Mouse (Mus musculus): ENCODE measurements around the gene Rora. TPM values are rescaled to one million over a fixed set of nuclear protein-coding genes. Genes with fewer than 3 reads are reported as not detected.

Gene Rora
- polyA plus RNA-seq, 2 experiments, result 4.5 to 10.1 TPM

- Histone ChIP-seq H3K9ac (ENCODE audit: low read depth, low read length, severe bottlenecking) (no peak overlapping the region), H3K27me3 (ENCODE audit: control insufficient read depth, insufficient read depth, low read length) (no peaks in the 10 kb centered on the region), H3K27ac (replicated peaks; ENCODE audit: low read depth, low read length) (no peak overlapping the region), H3K4me3 (replicated peaks; ENCODE audit: low read length) (no peak overlapping the region), H3K4me2 (replicated peaks; ENCODE audit: low read depth, low read length, severe bottlenecking) (no peak overlapping the region), H3K9me3 (ENCODE audit: control insufficient read depth, low read length) (no peaks in the 10 kb centered on the region), H3K4me1 (ENCODE audit: control insufficient read depth, insufficient read depth, low read length) (peaks cover 15% of the 10 kb centered on the region), H3K36me3 (ENCODE audit: control insufficient read depth, insufficient read depth, low read length) (no peaks in the 10 kb centered on the region)
- no peak for TF ChIP-seq POLR2A (IDR thresholded peaks at IDR 0.05; ENCODE audit: borderline replicate concordance, extremely low read depth, insufficient read depth, insufficient read length)
- ATAC-seq (ENCODE audit: low FRiP score, low read depth) (no peak), DNase-seq (ENCODE audit: low spot score) (no peak)
- 89% methylated on average over 3 of the region's 3 CpGs for WGBS
Measured at GRCm38 (mm10) chr9:68696425-68696956, 42.9 kb downstream of the Rora start.

- no peaks in the 10 kb centered on the region for H3K36me3 ChIP-seq (ENCODE audit: control insufficient read depth, insufficient read depth, low read length)
- H3K4me1 ChIP-seq (ENCODE audit: control insufficient read depth, insufficient read depth, low read length), result peaks cover 15% of the 10 kb centered on the region
- ATAC-seq (ENCODE audit: low FRiP score, low read depth), result no peak
- DNase-seq (ENCODE audit: low spot score), result no peak
- H3K27me3 ChIP-seq (ENCODE audit: control insufficient read depth, insufficient read depth, low read length), result no peaks in the 10 kb centered on the region
- H3K27ac ChIP-seq (replicated peaks; ENCODE audit: low read depth, low read length), result no peak overlapping the region
- no peak overlapping the region for H3K9ac ChIP-seq (ENCODE audit: low read depth, low read length, severe bottlenecking)
- WGBS, result 59% methylated on average over 1 of the region's 1 CpGs
- no peak for TF ChIP-seq POLR2A (IDR thresholded peaks at IDR 0.05; ENCODE audit: borderline replicate concordance, extremely low read depth, insufficient read depth, insufficient read length)
- H3K4me3 ChIP-seq (replicated peaks; ENCODE audit: low read length), result no peak overlapping the region
- H3K9me3 ChIP-seq (ENCODE audit: control insufficient read depth, low read length), result no peaks in the 10 kb centered on the region
- no peak overlapping the region for H3K4me2 ChIP-seq (replicated peaks; ENCODE audit: low read depth, low read length, severe bottlenecking)
Measured at GRCm38 (mm10) chr9:68699341-68699740, 45.8 kb downstream of the Rora start.

GRCm38 (mm10) chr9:68699856-68700255, 46.3 kb downstream of the Rora start:
- 44% methylated on average over 4 of the region's 4 CpGs for WGBS
- Histone ChIP-seq H3K4me1 (ENCODE audit: control insufficient read depth, insufficient read depth, low read length) (peaks cover 12% of the 10 kb centered on the region), H3K9ac (ENCODE audit: low read depth, low read length, severe bottlenecking) (no peak overlapping the region), H3K9me3 (ENCODE audit: control insufficient read depth, low read length) (no peaks in the 10 kb centered on the region), H3K36me3 (ENCODE audit: control insufficient read depth, insufficient read depth, low read length) (no peaks in the 10 kb centered on the region), H3K4me3 (replicated peaks; ENCODE audit: low read length) (no peak overlapping the region), H3K4me2 (replicated peaks; ENCODE audit: low read depth, low read length, severe bottlenecking) (no peak overlapping the region), H3K27me3 (ENCODE audit: control insufficient read depth, insufficient read depth, low read length) (no peaks in the 10 kb centered on the region), H3K27ac (replicated peaks; ENCODE audit: low read depth, low read length) (no peak overlapping the region)
- no peak for TF ChIP-seq POLR2A (IDR thresholded peaks at IDR 0.05; ENCODE audit: borderline replicate concordance, extremely low read depth, insufficient read depth, insufficient read length)
- DNase-seq (ENCODE audit: low spot score) (no peak), ATAC-seq (ENCODE audit: low FRiP score, low read depth) (no peak)

- H3K27me3 ChIP-seq (ENCODE audit: control insufficient read depth, insufficient read depth, low read length), result no peaks in the 10 kb centered on the region
- no peak for ATAC-seq (ENCODE audit: low FRiP score, low read depth)
- 60% methylated on average over 5 of the region's 5 CpGs for WGBS
- H3K36me3 ChIP-seq (ENCODE audit: control insufficient read depth, insufficient read depth, low read length), result no peaks in the 10 kb centered on the region
- H3K4me1 ChIP-seq (ENCODE audit: control insufficient read depth, insufficient read depth, low read length), result no peaks in the 10 kb centered on the region
- TF ChIP-seq POLR2A (IDR thresholded peaks at IDR 0.05; ENCODE audit: borderline replicate concordance, extremely low read depth, insufficient read depth, insufficient read length), result no peak
- H3K9ac ChIP-seq (ENCODE audit: low read depth, low read length, severe bottlenecking), result no peak overlapping the region
- no peak overlapping the region for H3K27ac ChIP-seq (replicated peaks; ENCODE audit: low read depth, low read length)
- no peak for DNase-seq (ENCODE audit: low spot score)
- no peak overlapping the region for H3K4me2 ChIP-seq (replicated peaks; ENCODE audit: low read depth, low read length, severe bottlenecking)
- H3K9me3 ChIP-seq (ENCODE audit: control insufficient read depth, low read length), result no peaks in the 10 kb centered on the region
- no peak overlapping the region for H3K4me3 ChIP-seq (replicated peaks; ENCODE audit: low read length)
Measured at GRCm38 (mm10) chr9:68707636-68708035, 54.0 kb downstream of the Rora start.

- no peak overlapping the region for H3K4me3 ChIP-seq (replicated peaks; ENCODE audit: low read length)
- H3K36me3 ChIP-seq (ENCODE audit: control insufficient read depth, insufficient read depth, low read length), result no peaks in the 10 kb centered on the region
- DNase-seq (ENCODE audit: low spot score) (no peak), ATAC-seq (ENCODE audit: low FRiP score, low read depth) (no peak)
- no peaks in the 10 kb centered on the region for H3K9me3 ChIP-seq (ENCODE audit: control insufficient read depth, low read length)
- H3K4me1 ChIP-seq (ENCODE audit: control insufficient read depth, insufficient read depth, low read length), result no peaks in the 10 kb centered on the region
- no peak for TF ChIP-seq POLR2A (IDR thresholded peaks at IDR 0.05; ENCODE audit: borderline replicate concordance, extremely low read depth, insufficient read depth, insufficient read length)
- H3K27ac ChIP-seq (replicated peaks; ENCODE audit: low read depth, low read length), result no peak overlapping the region
- H3K4me2 ChIP-seq (replicated peaks; ENCODE audit: low read depth, low read length, severe bottlenecking), result no peak overlapping the region
- H3K9ac ChIP-seq (ENCODE audit: low read depth, low read length, severe bottlenecking), result no peak overlapping the region
- no peaks in the 10 kb centered on the region for H3K27me3 ChIP-seq (ENCODE audit: control insufficient read depth, insufficient read depth, low read length)
- WGBS, result 71% methylated on average over 8 of the region's 8 CpGs
Measured at GRCm38 (mm10) chr9:68709232-68709631, 55.6 kb downstream of the Rora start.
